Mouse (Mus musculus): ENCODE measurements at regions not wholly inside any gene's neighbourhood (a gene's known extent, or its start where the extent isn't known, plus 50 kb on each side); places are given as distances from the start of the nearest gene placed in this dataset.

- no peak for ATAC-seq (ENCODE audit: low TSS enrichment)
Observed at GRCm38 (mm10) chr2:79185234-79186101, 69.8 kb upstream of the Itga4 start.

- no peak for ATAC-seq (ENCODE audit: low TSS enrichment)
Observed at GRCm38 (mm10) chr2:79186878-79187277, 68.3 kb upstream of the Itga4 start.

- ATAC-seq (ENCODE audit: low TSS enrichment), result no peak
Observed at GRCm38 (mm10) chr2:79188511-79189193, 66.6 kb upstream of the Itga4 start.

GRCm38 (mm10) chr2:79193851-79194250, 61.4 kb upstream of the Itga4 start:
- no peak for ATAC-seq (ENCODE audit: low TSS enrichment)

- ATAC-seq (ENCODE audit: low TSS enrichment), result no peak
Observed at GRCm38 (mm10) chr2:79201677-79202076, 53.5 kb upstream of the Itga4 start.
